In genomic region chr11:109068371-109069325, GRCm38 (mm10) we compare ENCODE assay signal across 9 mouse cellular contexts.
DNase-seq lines count a peak whose midpoint lies in the region; ATAC-seq and TF ChIP-seq lines count a peak whose summit lies in the region.
"Had no signal": no experiment of that assay in that cellular context is flagged by ENCODE, and none has a peak within 500 bp of the region (broad histone marks: within the 10 kb centered on the region; RNA-seq: fewer than 3 reads in every experiment).

No protein-coding gene starts in this region.

- peaks cover 14% of the 10 kb centered on the region for H3K27me3 ChIP-seq in kidney, embryonic 16.5 days (ENCODE audit: insufficient read depth, low read length)
- peaks cover 6% of the 10 kb centered on the region; the same call in 1 of the 2 replicates for H3K27me3 ChIP-seq in forebrain, embryonic 10.5 days (ENCODE audit: poor library complexity, severe bottlenecking)
- no peaks in the 10 kb centered on the region for H3K27me3 ChIP-seq in hindbrain, postnatal 0 days (ENCODE audit: insufficient read depth, low read length)
- H3K27me3 ChIP-seq in midbrain, embryonic 15.5 days (replicated peaks), result no peaks in the 10 kb centered on the region

- ATAC-seq in kidney, embryonic 16.5 days (ENCODE audit: low FRiP score, low TSS enrichment), result peak; percentile 39
- peak; percentile 95 for ATAC-seq in hindbrain, postnatal 0 days
- peak; percentile 84 for ATAC-seq in midbrain, embryonic 15.5 days (replicated peaks)
- ATAC-seq in frontal cortex, adult (ENCODE audit: low TSS enrichment), result no peak

- no peak for DNase-seq in kidney, adult 18-20 months
- DNase-seq in adrenal gland, postnatal 10 days, result peak; percentile 62
- DNase-seq in forebrain, embryonic 10.5 days (ENCODE audit: extremely low spot score, low spot score), result no peak
- DNase-seq in hindbrain, postnatal 0 days (ENCODE audit: low spot score), result peak; percentile 80
- no peak for DNase-seq in spleen, adult 12 weeks (ENCODE audit: low spot score)

- H3K4me2 ChIP-seq in kidney, embryonic 16.5 days (replicated peaks; ENCODE audit: low read depth, low read length), result no peak overlapping the region; the same call in 1 of the 2 replicates
- peak overlapping the region; percentile 27; the same call in 1 of the 2 replicates for H3K4me2 ChIP-seq in hindbrain, postnatal 0 days (ENCODE audit: low read depth, low read length)
- peak overlapping the region; percentile 12; the same call in 1 of the 2 replicates for H3K4me2 ChIP-seq in midbrain, embryonic 15.5 days

- no peak overlapping the region for H3K27ac ChIP-seq in kidney, embryonic 16.5 days (ENCODE audit: low read length)
- H3K27ac ChIP-seq in forebrain, embryonic 10.5 days, result peak overlapping the region; percentile 80
- H3K27ac ChIP-seq in hindbrain, postnatal 0 days, result peak overlapping the region; percentile 62
- peak overlapping the region; percentile 58 for H3K27ac ChIP-seq in midbrain, embryonic 15.5 days
- H3K27ac ChIP-seq: macrophage had no signal

- no peaks in the 10 kb centered on the region for H3K9me3 ChIP-seq in kidney, embryonic 16.5 days (ENCODE audit: low read length)
- H3K9me3 ChIP-seq in forebrain, embryonic 10.5 days, result no peaks in the 10 kb centered on the region
- no peaks in the 10 kb centered on the region for H3K9me3 ChIP-seq in hindbrain, postnatal 0 days (ENCODE audit: low read length)
- no peaks in the 10 kb centered on the region for H3K9me3 ChIP-seq in midbrain, embryonic 15.5 days

- no peaks in the 10 kb centered on the region for H3K36me3 ChIP-seq in kidney, embryonic 16.5 days (ENCODE audit: insufficient read depth, low read length)
- no peaks in the 10 kb centered on the region for H3K36me3 ChIP-seq in forebrain, embryonic 10.5 days (replicated peaks)
- H3K36me3 ChIP-seq in hindbrain, postnatal 0 days (ENCODE audit: insufficient read depth, low read length), result no peaks in the 10 kb centered on the region
- no peaks in the 10 kb centered on the region for H3K36me3 ChIP-seq in midbrain, embryonic 15.5 days (replicated peaks)

- 10% methylated on average over 22 of the region's 22 CpGs for WGBS in kidney, embryonic 16.5 days
- WGBS in forebrain, embryonic 10.5 days, result 59% methylated on average over 22 of the region's 22 CpGs
- WGBS in hindbrain, postnatal 0 days, result 13% methylated on average over 22 of the region's 22 CpGs
- 19% methylated on average over 22 of the region's 22 CpGs for WGBS in midbrain, embryonic 15.5 days

- H3K4me1 ChIP-seq in kidney, embryonic 16.5 days (ENCODE audit: insufficient read depth, low read length), result peaks cover 13% of the 10 kb centered on the region; the same call in 1 of the 2 replicates
- peaks cover 41% of the 10 kb centered on the region for H3K4me1 ChIP-seq in forebrain, embryonic 10.5 days
- H3K4me1 ChIP-seq in hindbrain, postnatal 0 days (ENCODE audit: insufficient read depth, low read length), result peaks cover 13% of the 10 kb centered on the region
- peaks cover 34% of the 10 kb centered on the region for H3K4me1 ChIP-seq in midbrain, embryonic 15.5 days

- no peak overlapping the region for H3K4me3 ChIP-seq in kidney, embryonic 16.5 days (ENCODE audit: low read length)
- no peak overlapping the region for H3K4me3 ChIP-seq in forebrain, embryonic 10.5 days
- no peak overlapping the region for H3K4me3 ChIP-seq in hindbrain, postnatal 0 days (ENCODE audit: low read length)
- H3K4me3 ChIP-seq in midbrain, embryonic 15.5 days, result no peak overlapping the region

- TF ChIP-seq CTCF in hindbrain, postnatal 0 days (IDR thresholded peaks at IDR 0.05; ENCODE audit: low read depth), result peak; percentile 35

- no peak overlapping the region for H3K9ac ChIP-seq in kidney, embryonic 16.5 days (replicated peaks; ENCODE audit: low read length)
- H3K9ac ChIP-seq in hindbrain, postnatal 0 days (replicated peaks; ENCODE audit: low read length), result no peak overlapping the region
- H3K9ac ChIP-seq in midbrain, embryonic 15.5 days, result no peak overlapping the region

Comparison
In these comparisons a context has a peak if more than half of its experiments do, and no peak if none do; other contexts are left out.
1. DNase-seq: peak in adrenal gland, postnatal 10 days (single experiment) and hindbrain, postnatal 0 days (single experiment); none in kidney, adult 18-20 months (single experiment), forebrain, embryonic 10.5 days (single experiment) and spleen, adult 12 weeks (single experiment).